Mouse (Mus musculus) left cerebral cortex, postnatal 10 days (tissue): ENCODE data around the gene Ghr. TPM values are rescaled to one million over a fixed set of nuclear protein-coding genes. Genes with fewer than 3 reads are reported as not detected.

Source experiments
- DNase-seq, 2 experiments: peaks; one replicate each; pipeline ENCODE4 v3.0.0; 2021 to 2022; ENCODE audit warnings: low spot score in 2 of 2, mixed read lengths in 1 of 2; ENCODE audit errors: extremely low spot score in 1 of 2
- intact Hi-C: fragments of 180-260 bp; cut with DNase I; formaldehyde crosslinking; loops from one replicate; pipeline ENCODE4 v1.15.1; 2025
- total RNA-seq, 2 experiments: library from RNA; stranded (reverse); gene quantifications; 2 replicates each; pipeline ENCODE4 v1.2.3; 2021

The Ghr gene
- total RNA-seq, 2 experiments from 2014 or later, result 11.4 to 12.0 TPM

DNA sequence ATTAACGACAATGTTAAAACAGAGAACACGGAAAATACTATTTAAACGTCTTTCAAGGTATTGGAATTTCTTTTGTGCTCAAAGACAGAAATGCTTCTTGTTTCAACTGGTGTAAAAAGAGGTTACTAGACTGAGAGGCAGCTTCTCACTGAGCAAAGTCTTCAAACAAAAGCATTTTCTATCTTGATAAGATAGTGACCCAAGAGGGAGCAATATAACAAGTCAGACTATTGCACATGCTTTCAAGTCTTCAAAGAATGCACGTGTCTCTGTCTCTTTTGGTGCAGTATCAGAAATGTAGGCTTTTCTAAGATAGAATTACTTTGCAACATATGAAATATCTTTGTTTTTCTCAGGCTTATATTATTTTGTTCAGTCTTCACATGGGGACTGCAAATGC is 116.7 kb downstream of the Ghr start:
- DNase-seq, result no peak
- intact Hi-C loops, result no loop called here

DNA sequence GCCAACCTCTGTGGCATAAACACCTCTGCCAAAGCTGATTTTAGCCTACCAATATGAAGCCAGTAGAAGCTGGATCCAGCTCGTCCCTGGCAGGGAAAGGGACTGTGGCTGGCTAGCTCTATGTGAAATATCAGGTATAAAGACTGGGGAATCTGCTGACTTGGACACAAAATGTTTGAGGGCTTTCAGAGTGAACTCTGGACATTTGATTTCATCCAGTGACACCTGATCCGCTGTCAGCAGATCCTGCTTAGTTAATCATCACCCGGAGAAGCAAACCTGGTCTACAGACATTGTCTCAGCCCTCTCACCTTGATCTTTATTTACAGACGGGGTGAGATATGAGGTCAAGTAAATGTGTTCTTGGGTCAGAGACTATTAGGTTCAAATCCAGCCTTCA is 118.5 kb downstream of the Ghr start:
- intact Hi-C loops, result no loop called here

DNA sequence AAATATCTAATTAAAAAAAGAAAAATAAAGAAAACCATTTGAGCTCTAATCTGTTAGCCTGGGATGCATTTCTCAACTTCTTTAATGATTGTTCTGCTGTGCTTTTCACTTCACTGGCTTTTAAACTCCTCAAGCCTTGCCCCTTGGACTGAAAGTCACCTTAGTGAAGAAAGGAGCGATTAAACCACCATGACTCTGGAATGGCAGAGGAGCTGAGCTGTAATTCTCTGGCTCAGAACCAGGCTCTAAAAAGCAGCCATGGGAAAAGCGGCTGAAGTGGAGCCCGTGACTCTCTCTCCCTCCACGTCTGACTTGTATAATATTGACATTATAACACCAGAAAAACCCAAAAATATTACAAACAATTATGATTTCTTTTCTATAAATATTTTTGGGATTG is 126.7 kb downstream of the Ghr start:
- intact Hi-C loops, result no loop called here
- DNase-seq, result no peak

More for the DNA sequence above, 118.5 kb downstream of the Ghr start:
- DNase-seq, result no peak

DNA sequence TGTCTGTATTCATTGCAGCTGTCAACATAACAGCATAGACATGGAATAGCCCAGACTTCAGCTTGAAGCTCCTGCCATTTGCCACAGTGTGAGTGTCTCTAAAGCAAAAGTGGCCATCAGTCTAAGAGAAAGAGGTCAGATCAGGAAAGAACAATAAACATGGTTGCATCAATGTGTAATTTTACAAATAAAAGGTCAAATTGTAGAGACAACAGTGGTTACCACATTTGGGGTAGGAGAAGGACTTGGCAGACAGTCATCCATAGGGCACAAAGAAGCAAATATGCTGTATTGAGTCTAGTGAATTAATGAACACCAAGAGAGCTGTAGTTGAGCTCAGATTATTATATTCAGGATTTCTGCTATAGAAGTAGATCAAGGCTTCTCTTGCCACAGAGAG is 127.7 kb downstream of the Ghr start:
- intact Hi-C loops, result no loop called here
- no peak for DNase-seq

DNA sequence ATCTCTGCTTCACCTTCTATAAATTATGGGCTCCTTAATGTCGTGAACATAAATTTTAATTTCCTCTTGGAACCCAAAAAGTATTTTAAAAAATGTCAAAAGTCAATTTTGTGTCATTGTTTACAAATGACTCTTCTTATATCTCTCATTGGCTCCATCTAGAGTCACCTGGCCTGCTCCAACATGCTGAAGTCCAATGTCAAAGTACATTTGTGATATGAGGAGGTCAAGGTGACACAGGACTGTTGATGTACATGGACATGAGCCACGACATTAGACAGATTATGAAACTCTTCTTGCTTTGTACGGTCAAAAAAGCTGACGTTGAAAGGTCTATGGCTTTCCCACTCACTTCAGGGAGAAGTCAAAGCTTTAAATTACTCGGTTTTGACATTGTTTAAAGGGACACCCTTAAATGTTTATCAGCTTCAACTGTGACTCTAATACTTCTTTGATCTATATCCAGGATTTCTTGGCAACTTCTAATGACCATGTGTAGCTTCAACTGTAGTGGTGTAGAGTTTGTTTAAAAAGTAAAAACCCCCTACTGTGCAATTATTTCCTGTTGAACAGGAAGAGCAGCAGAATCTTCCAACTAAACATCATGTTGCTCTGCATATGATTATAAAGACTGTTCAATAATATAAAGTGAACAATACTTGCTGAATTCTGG is 131.1 kb downstream of the Ghr start:
- intact Hi-C loops, result loop anchor here (5.0 kb wide), 1 partner anchor 130 kb away; the partner anchor contains the start of gene Ghr
- DNase-seq, result no peak

DNA sequence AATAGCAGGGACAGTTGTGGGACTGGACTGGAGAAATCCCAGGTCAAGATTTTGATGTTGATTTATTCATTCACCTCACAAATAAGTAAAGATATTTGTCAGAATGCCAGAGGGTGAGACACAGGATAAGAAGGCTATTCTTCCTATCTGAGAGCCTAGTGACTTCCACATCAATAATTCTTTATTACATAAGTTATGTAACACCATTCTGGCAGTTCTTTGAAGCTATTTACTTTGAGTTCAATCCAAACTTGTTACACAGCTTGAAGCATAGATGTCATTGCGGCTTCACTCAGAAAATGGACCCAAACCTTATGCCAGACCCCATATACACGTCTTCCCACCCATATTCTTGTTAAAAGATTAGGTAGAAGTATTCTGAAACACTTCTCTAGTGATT is 133.7 kb downstream of the Ghr start:
- DNase-seq, result no peak
- intact Hi-C loops, result no loop called here

DNA sequence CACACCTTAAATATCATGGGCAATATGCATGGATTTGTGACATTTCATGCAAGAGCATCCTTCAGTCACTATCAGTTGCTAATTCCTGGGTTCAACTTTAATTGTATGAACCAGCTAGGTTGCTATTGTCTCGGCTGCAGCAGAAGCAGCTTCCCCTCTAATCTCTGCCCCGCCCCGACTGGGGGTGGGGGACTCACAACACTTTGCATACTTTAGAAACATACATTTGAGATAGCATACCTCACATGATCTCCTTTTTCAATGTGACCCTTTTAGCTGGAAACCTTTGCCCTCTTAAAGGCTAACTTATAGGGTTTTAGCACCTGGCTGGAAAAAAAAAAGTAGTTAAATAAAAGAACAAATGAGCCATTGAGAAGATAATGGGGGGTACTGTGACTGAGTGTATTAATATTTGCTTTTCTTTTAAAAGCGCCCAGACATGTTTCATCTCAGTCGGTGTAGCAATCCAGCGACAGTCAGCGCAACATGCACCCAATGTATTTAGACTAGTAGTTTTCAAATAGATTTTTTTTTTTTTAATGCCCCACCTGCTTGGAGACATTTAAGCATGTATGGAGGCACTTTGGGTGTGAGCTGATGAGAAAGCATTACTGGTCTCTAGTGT is 137.9 kb downstream of the Ghr start:
- DNase-seq, result no peak
- intact Hi-C loops, result no loop called here

DNA sequence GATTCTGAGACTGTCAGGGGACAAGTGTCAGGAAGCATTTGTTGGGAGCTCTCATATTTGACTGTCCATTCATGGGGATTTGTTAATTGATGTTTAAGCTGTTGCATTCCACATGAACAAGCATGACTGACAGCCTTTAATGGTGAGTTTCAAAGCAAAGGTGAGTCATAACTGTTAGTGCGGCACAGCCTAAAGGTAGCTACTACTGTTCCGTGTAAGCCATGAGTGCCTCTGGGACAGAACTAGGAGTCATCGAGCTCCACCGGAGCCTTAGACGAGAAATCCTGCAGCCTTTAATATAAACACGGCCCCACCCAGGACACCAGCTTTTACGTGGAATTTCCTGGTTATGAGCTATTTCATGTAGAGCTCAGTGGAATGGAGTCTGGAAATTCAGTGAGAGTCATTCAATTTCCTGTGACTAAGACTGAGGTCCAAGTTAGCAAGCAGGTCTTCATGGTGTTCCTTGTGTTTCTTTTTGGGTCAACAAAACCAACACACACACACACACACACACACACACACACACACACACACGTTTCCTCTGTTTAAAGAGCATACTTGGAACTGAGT is 138.8 kb downstream of the Ghr start:
- intact Hi-C loops, result no loop called here
- DNase-seq, result no peak

DNA sequence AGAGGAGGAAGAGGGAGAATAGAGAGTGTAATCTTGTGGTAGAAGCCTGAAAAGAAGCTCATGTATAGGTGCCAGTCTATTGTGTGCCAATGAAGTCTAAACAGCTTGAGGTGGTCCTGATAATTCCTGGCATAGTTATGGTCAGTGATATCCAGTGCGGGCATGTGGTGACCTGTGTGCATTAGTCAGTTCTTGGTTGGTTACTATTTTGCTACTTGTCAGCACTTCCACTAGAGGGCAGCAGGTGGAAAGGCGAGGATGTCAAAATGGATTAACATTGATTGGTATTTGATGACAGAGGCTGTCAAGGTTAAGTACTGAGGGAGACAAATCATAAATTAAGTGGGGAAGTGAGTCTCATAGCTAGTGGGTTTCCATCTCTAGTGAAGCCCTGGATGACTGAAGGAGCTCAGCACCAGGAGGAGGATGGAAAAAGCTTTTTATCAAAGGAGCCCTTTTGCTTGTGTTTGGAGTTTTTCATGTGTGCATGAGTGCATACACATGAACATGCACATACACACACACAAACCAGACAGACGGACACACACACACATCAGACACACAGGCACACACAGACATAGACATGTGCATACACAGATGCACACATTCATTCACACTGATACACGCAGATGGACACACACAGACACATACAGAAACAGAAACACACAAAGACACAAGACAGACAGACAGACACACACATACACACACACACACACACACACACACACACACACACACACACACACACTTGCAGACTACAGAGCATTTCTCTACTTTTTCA is 141.6 kb downstream of the Ghr start:
- intact Hi-C loops, result no loop called here
- DNase-seq, result peak in 1 of 2 experiments; percentile 30

DNA sequence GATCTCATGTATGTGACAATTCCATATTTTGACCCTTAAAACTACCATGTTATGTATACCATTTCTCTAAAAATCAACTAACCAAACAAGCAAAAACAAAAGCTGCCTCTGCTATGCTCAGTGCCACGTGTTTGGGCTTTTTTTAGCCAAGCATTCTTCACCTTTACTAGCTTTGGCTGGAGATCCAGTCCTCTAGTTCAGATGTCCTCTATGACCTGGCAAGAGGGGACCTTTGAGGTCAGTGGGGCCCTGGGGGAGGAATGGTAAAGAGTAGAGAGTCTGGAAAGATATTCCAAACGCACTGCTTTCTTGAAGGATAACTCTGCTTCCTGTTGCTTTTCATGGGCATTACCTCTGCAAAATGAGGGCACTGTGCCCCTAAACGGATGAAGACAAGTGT is 145.9 kb downstream of the Ghr start:
- intact Hi-C loops, result no loop called here
- DNase-seq, result no peak

DNA sequence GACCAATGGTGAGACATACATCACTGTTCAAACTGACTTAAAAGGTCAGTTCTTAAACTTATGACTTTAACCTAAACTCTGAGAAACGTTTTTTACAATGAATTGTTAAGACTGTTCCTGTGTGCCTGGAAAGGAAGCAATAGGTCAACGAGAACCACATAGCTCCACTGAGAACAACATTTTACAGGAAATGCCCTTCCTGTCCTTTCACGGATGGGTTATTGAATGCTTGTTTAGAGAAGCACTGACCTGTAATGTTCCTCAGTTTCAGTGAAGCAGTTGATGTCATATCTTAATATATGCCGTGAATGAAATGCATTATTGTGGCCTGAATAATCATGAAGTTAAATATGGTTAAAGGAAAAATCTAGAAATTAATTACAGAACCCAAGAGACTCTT is 147.7 kb downstream of the Ghr start:
- DNase-seq, result no peak
- intact Hi-C loops, result no loop called here

DNA sequence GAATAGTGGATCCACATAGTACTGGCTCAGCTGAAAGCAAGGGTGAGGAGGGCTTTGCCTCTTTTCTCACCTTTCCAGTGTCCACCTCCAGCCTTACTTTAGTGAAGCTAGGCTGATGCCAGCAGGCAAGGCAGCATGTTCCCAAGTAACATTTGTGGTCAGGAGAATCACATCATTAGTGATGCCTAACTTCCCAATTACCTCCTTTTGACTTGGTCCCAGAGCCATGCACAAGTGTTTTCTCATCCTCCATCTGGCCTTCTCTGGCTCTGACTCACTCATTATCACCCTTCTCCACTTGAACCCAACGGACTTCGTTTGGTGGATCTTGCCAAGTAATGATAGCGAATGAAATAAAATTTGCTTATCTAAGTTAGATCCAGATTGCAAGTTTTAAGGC is 148.8 kb downstream of the Ghr start:
- intact Hi-C loops, result no loop called here
- no peak for DNase-seq

DNA sequence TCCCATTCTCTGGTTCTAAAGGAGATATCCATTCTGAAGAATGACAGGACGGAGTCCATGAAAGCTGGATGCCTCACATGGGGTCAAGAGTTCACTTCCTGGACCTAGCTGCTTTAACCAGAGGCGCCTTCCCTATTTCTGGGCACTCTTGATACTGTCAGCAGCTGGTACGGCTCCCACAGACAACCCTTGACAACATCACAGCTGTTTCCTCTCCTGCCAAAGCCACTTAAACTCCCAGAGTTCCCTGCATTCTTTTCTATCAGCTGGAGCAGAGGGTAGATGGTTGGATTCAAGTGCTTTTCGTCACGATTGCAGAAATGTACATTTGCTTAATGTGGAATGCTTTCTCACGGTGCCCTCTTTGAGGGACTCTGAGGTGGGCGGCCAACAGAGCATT is 150.0 kb downstream of the Ghr start:
- peak in 1 of 2 experiments; percentile 26 for DNase-seq
- intact Hi-C loops, result no loop called here

DNA sequence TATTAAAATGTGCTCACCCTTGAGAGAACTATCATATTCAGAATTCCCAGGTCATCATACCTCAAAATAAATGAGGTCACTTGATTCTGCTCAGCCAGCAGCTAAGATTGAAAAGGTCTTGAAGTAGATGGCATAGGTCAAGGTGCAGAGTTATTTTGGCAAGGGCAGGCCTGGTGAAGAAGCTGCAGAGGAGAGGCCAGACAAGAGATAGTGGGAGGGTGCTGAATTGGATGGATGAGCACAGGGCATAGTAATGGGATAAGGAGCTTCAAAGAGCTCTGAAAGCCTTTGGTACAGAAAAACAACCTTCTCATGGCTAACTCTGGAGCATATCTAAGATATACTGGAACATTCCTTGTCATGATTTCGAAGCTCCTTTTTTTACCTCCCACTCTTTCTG is 150.5 kb downstream of the Ghr start:
- DNase-seq, result no peak
- intact Hi-C loops, result no loop called here

DNA sequence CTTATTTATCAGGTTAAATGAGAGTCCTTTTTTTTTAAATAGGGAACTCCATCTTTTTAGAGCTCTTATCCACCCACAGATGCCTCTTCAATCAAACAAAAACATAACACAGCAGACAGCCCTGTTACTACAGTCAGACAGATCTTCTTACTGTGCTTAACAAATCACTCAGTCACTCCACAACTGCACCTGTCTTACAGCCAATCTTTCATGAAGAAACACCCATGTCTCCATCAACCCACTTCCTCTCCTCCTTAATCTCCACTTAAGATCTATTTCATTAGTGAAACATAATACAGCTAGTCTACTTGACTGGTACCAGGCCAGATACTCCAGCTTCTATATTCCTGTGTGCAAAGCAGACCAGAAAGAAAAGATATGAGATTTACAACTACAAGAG is 153.9 kb downstream of the Ghr start:
- intact Hi-C loops, result no loop called here

DNA sequence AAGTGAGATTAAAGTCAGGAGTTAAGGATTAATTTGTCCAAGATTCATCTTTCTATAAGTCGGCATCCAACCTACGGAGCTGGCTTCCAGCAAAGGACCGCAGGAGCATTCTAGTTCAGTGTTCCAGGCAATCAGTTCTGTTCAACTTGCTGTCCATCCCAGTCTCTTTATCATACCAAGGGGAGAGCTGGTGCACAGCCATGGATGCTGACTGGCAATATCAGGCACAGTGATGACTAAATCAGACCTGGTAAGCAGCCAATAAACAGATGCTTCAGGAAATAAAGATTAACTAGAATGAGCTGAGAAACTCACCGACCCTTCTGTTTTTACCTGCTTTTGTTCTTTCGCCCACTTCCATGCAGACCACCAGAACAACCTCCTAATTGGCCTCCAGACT is 154.3 kb downstream of the Ghr start:
- DNase-seq, result no peak
- intact Hi-C loops, result no loop called here

More for the DNA sequence above, 153.9 kb downstream of the Ghr start:
- DNase-seq, result no peak

DNA sequence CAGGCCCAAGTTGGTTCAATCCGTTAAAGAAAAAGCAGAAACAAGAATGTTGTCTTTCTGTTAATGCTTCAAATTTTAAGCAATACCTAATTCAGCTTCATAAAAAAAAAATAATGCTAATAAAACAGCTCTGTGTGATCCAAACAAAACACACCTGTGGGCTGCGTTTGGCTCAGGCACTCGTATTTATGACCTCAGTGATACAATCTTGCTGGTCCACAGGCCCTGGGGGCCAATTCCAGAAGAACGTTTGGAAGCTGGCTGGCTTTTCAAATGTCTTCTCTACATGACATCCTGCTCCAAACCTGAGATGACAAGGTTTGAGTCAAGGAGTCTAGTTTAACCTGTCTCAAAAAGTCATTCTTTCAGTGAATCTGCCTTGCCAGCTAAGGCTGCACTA is 156.9 kb downstream of the Ghr start:
- intact Hi-C loops, result no loop called here
- DNase-seq, result no peak

DNA sequence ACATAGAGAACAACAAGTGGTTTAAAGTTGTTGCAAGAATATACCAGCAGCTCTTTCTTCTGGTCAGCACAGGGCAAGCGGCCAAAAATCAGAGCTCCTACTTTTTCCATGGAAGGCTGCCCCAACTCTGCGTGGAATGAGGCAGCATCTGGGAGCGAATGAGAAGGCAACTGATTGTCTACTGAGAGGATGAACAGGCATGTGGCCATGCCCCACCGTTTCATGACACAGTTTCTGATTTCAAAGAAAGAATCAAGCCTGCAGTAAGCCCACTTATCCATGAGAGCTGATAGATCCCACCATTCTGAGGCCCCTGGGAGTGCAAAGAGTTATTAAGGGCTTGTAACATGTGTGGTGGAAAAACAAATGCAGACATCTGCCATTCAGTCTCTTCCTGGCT is 160.1 kb downstream of the Ghr start:
- intact Hi-C loops, result no loop called here
- peak in 1 of 2 experiments; percentile 43 for DNase-seq

DNA sequence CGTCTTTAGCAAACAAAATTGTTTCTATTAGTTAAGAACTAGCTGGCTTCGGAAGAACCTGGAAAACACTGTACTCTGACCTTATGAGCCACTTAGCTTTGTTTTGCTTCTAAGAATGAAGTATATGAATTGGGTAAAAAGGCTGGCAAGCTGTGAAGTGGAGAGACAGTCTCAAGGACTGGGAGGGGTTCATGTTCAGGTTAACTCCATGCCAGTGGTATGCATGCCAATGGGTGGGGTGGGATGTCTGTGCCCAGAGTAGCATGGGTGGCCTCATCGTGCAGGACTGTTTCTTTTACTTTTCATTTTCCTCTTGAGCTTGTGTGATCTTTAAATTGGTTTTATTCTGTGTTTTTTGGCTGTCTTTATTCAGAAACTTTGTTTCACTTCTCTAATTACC is 165.6 kb downstream of the Ghr start:
- no peak for DNase-seq
- intact Hi-C loops, result no loop called here

DNA sequence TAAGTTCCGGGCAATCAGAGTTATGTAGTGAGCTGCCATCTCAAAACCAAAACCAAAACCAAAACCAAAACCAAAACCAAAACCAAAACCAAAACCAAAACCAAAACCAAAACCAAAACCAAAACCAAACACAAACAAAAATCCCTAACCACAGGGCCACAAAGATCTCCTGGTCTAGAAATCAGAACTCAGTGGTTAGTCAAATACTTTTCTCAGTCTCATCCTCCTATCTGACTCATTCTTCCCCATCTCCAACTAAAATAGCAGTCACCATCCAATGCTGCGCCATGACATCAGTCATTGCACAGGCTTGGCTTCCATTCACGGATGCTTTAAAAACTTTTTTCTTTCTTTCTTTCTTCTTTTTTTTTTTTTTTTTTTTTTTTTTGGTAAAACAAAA is 170.2 kb downstream of the Ghr start:
- no peak for DNase-seq
- intact Hi-C loops, result no loop called here
